Mouse (Mus musculus) C2C12 (cell line): ENCODE measurements around the gene Adora3. TPM values are rescaled to one million over a fixed set of nuclear protein-coding genes. Genes with fewer than 3 reads are reported as not detected.
A peak's percentile ranks its signal among the peaks of the same experiment; 100 is the strongest.

Source experiments
- H3K27me3 ChIP-seq: one replicate; pipeline ENCODE4 v1.6.1; 2011; ENCODE audit not compliant: control insufficient read depth, insufficient read depth, insufficient read length
- H3K36me3 ChIP-seq: one replicate; pipeline ENCODE4 v1.6.1; 2011; ENCODE audit not compliant: control insufficient read depth, insufficient read depth
- H3K4me3 ChIP-seq: one replicate; pipeline ENCODE4 v1.5.1; 2011; ENCODE audit warnings: mild to moderate bottlenecking, control low read depth; ENCODE audit not compliant: poor library complexity, insufficient read depth, severe bottlenecking
- H3K79me2 ChIP-seq: one replicate; pipeline ENCODE4 v1.6.1; 2011; ENCODE audit not compliant: control insufficient read depth, insufficient read depth
- H3K79me3 ChIP-seq: one replicate; pipeline ENCODE4 v1.6.1; 2011; ENCODE audit warnings: low read depth, control low read depth
- H3ac ChIP-seq: one replicate; pipeline ENCODE3; 2011; ENCODE audit warnings: low read depth; ENCODE audit not compliant: control insufficient read depth, insufficient read length
- CEBPB ChIP-seq: IDR thresholded peaks from one replicate; pipeline ENCODE4 v1.6.1; 2011; ENCODE audit warnings: low read depth, mild to moderate bottlenecking, control low read depth, moderate library complexity
- CTCF ChIP-seq: IDR thresholded peaks from one replicate; pipeline ENCODE4 v1.5.1; 2011; ENCODE audit not compliant: control insufficient read depth, insufficient read depth, insufficient read length
- FOSL1 ChIP-seq: IDR thresholded peaks from one replicate; pipeline ENCODE4 v1.8.0; 2011; ENCODE audit warnings: mild to moderate bottlenecking, low read length; ENCODE audit not compliant: poor library complexity, insufficient read depth, severe bottlenecking
- MAX ChIP-seq: IDR thresholded peaks from one replicate; pipeline ENCODE4 v1.6.1; 2011; ENCODE audit warnings: mild to moderate bottlenecking, control low read depth
- MYOD1 ChIP-seq: IDR thresholded peaks from one replicate; pipeline ENCODE4 v1.6.1; 2011; ENCODE audit warnings: low read depth; ENCODE audit not compliant: control insufficient read depth, insufficient read length
- MYOG ChIP-seq: IDR thresholded peaks from one replicate; pipeline ENCODE4 v1.6.1; 2011; ENCODE audit not compliant: control insufficient read depth, insufficient read length; ENCODE audit errors: extremely low read depth
- USF1 ChIP-seq: IDR thresholded peaks from one replicate; pipeline ENCODE4 v1.6.1; 2011; ENCODE audit warnings: low read depth, mild to moderate bottlenecking, control low read depth, moderate library complexity
- long read RNA-seq, 2 experiments: library from polyadenylated mRNA; unstranded; transcript quantifications; one replicate each; pipeline ENCODE4 v2.0.0; 2019 to 2020
- polyA plus RNA-seq: library from polyadenylated mRNA; unstranded; fragments of >200 nt; fragmentation: generic; extraction: Trizol; gene quantifications from one replicate; pipeline ENCODE4 v1.2.1, GENCODE M21; 2012; ENCODE audit warnings: missing spikeins

Adora3 gene
- not detected for polyA plus RNA-seq
- long read RNA-seq, experiment 1 = 0 reads
- long read RNA-seq, experiment 2 = 0 reads

DNA sequence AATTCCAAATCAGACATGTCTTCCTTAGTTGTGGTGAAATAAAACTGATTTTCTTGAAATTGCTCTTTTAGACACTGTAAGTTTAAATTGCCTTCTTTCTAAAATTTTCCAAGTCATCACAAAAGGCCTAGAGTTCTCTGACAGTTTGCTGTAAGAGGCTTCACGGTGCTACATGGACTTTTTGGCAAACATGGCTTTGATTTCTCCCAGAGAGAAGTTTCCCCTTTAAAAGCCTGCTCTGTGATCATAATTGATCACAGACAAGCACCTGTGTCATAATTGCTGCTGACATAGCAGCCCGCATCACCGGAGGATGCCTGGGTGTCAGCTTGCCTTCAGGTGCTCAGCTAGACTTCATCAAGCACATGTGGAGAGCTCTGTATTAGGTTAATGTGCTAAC, at the start of gene Adora3, which contains the start of gene Tmigd3:
Adora3 (plus strand) TSS at position 301 of the 400 bp plus-strand sequence.
Tmigd3 (plus strand) TSS at position 346 of the 400 bp plus-strand sequence.
- no peak for TF ChIP-seq USF1
- TF ChIP-seq MAX = no peak
- no peak for TF ChIP-seq MYOD1
- TF ChIP-seq CTCF = no peak
- TF ChIP-seq FOSL1 = no peak
- Histone ChIP-seq H3K4me3 (no peak within 1 kb of the TSS), H3ac (no peak within 1 kb of the TSS), H3K36me3 (no peaks in the 10 kb centered on the region), H3K79me3 (no peaks in the 10 kb centered on the region), H3K79me2 (no peaks in the 10 kb centered on the region), H3K27me3 (peaks cover 3% of the 10 kb centered on the region)

GRCm38 (mm10) chr3:105821504-105821903, 49.2 kb upstream of the Adora3 start:
- Histone ChIP-seq H3K36me3 (no peaks in the 10 kb centered on the region), H3K79me2 (no peaks in the 10 kb centered on the region), H3K27me3 (no peaks in the 10 kb centered on the region), H3ac (no peak overlapping the region), H3K4me3 (no peak overlapping the region), H3K79me3 (no peaks in the 10 kb centered on the region)
- TF ChIP-seq CTCF = no peak
- no peak for TF ChIP-seq CEBPB
- no peak for TF ChIP-seq MAX
- TF ChIP-seq FOSL1 = no peak
- no peak for TF ChIP-seq MYOD1
- no peak for TF ChIP-seq USF1
- no peak for TF ChIP-seq MYOG

DNA sequence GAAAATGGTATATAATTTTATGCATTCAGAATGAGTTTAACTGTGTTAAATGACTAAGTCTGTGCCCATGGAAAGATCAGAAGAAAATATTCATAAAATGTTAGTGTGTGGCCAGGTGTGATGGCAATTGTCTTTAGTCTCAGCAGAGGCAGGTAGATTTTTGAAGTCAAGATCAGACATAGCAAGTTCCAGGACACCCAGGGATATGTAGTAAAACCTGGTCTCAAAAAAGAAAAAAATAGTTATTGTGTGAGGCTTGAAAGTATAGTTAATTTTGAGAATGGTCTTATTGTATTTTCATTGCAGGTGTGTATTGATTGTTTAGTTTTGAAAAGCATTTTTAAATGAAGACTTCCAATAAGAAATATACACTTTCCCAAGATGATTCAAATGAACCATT, 47.0 kb upstream of the Adora3 start:
- Histone ChIP-seq H3K4me3 (no peak overlapping the region), H3K27me3 (no peaks in the 10 kb centered on the region), H3K36me3 (no peaks in the 10 kb centered on the region), H3ac (no peak overlapping the region), H3K79me2 (no peaks in the 10 kb centered on the region), H3K79me3 (no peaks in the 10 kb centered on the region)
- TF ChIP-seq MAX (no peak), CEBPB (no peak), USF1 (no peak), MYOG (no peak), FOSL1 (no peak), CTCF (no peak), MYOD1 (no peak)

DNA sequence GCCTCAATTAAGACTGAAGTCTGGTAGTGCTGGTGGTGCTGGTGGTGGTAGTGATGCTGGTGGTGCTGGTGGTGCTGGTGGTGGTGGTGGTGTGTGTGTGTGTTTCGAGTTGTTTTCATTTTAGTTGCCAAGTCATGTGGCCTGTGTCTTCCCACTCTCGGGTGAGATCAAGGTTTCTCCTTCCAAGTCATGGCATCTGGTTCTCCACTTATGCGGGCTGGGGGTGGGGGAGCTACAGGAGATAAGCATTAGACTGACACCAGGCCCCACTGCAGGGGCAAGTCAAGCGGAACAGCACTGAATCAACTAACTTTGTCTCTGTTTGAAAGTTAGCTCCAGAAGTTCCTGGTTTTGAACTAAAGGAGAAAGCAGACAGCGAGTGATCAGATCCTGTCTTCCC, 46.6 kb upstream of the Adora3 start:
- Histone ChIP-seq H3K36me3 (no peaks in the 10 kb centered on the region), H3K27me3 (no peaks in the 10 kb centered on the region), H3ac (no peak overlapping the region), H3K4me3 (no peak overlapping the region), H3K79me3 (no peaks in the 10 kb centered on the region), H3K79me2 (no peaks in the 10 kb centered on the region)
- TF ChIP-seq USF1 = no peak
- no peak for TF ChIP-seq CTCF
- TF ChIP-seq CEBPB = no peak
- no peak for TF ChIP-seq MYOG
- no peak for TF ChIP-seq MYOD1
- TF ChIP-seq FOSL1 = no peak
- TF ChIP-seq MAX = no peak

GRCm38 (mm10) chr3:105824704-105825103, 46.0 kb upstream of the Adora3 start:
- Histone ChIP-seq H3ac (no peak overlapping the region), H3K79me3 (no peaks in the 10 kb centered on the region), H3K79me2 (no peaks in the 10 kb centered on the region), H3K36me3 (no peaks in the 10 kb centered on the region), H3K4me3 (no peak overlapping the region), H3K27me3 (no peaks in the 10 kb centered on the region)
- TF ChIP-seq USF1 (no peak), MYOD1 (no peak), CEBPB (no peak), MAX (no peak), CTCF (no peak)

GRCm38 (mm10) chr3:105825501-105826161, 45.0 kb upstream of the Adora3 start:
- no peak overlapping the region for H3K4me3 ChIP-seq
- no peak overlapping the region for H3ac ChIP-seq
- H3K36me3 ChIP-seq = no peaks in the 10 kb centered on the region
- no peaks in the 10 kb centered on the region for H3K79me2 ChIP-seq
- H3K79me3 ChIP-seq = no peaks in the 10 kb centered on the region
- TF ChIP-seq CTCF (no peak), MYOD1 (peak; percentile 14)
- no peaks in the 10 kb centered on the region for H3K27me3 ChIP-seq
